Mouse (Mus musculus) mouse embryonic stem cell (cell line): Measurements from ENCODE around the gene Ywhab.

Experiments used
- in situ Hi-C, 2 experiments: fragments of 300-500 bp; cut with MboI; formaldehyde crosslinking; loops; 1 replicate in 1 of 2; 3 replicates in 1 of 2; pipeline ENCODE4 v1.14.3; 2019 to 2020; ENCODE audit warnings: low sequenced_read_pairs in 2 of 2, low pct_unique_long_range_greater_than_20kb in 1 of 2, mixed read lengths in 1 of 2; ENCODE audit not compliant: unreplicated experiment in 1 of 2

Gene Ywhab

GRCm38 (mm10) chr2:164059634-164060235 is 65.0 kb downstream of the Ywhab start:
- in situ Hi-C loops: no loop called here
